Mouse (Mus musculus) neutrophil, adult 59 days (primary cell): ENCODE results near the gene Josd1. TPM values are rescaled to one million over a fixed set of nuclear protein-coding genes. Genes with fewer than 3 reads are reported as not detected.

Source experiments
- total RNA-seq, 2 experiments: library from RNA; stranded (reverse); gene quantifications; 1 replicate in 1 of 2; 2 replicates in 1 of 2; pipeline ENCODE4 v1.2.4; 2023

The Josd1 gene
- 10 to 100 TPM; 22.1 to 25.7 TPM for total RNA-seq

GRCm38 (mm10) chr15:79687646-79688267, at the start of gene Josd1:
Gene Josd1, minus strand, starts transcription at chr15:79687919.

GRCm38 (mm10) chr15:79690426-79691022, 2.8 kb upstream of the Josd1 start, which contains the start of gene Gtpbp1:
Gene Gtpbp1, plus strand, starts transcription at chr15:79690845.

GRCm38 (mm10) chr15:79670249-79670971, 17.3 kb downstream of the Josd1 start, which contains the start of gene Tomm22:
Gene Tomm22, plus strand, starts transcription at chr15:79670861.

GRCm38 (mm10) chr15:79658531-79659375, 29.0 kb downstream of the Josd1 start, which contains the start of the genes Fam227a and Cby1:
Gene Fam227a, minus strand, starts transcription at chr15:79658956.
Gene Cby1, plus strand, starts transcription at chr15:79659199.

Other genes starting within 250 kb of the Josd1 start
- gene Csnk1e, start 232.4 kb downstream of the Josd1 start, total RNA-seq, result 100 to 1,000 TPM; 101 to 115 TPM
- gene Kcnj4, start 182.7 kb downstream of the Josd1 start, total RNA-seq, result not detected
- not detected for gene Kdelr3, start 171.5 kb downstream of the Josd1 start, total RNA-seq
- 100 to 1,000 TPM; 173 to 204 TPM for gene Ddx17, start 141.2 kb downstream of the Josd1 start, total RNA-seq
- gene Dmc1, start 82.8 kb downstream of the Josd1 start, total RNA-seq, result 1 to 10 TPM; 1.3 to 3.7 TPM
- gene Fam227a, start 29.0 kb downstream of the Josd1 start, total RNA-seq, result 1 to 10 TPM; 3.1 TPM
- 10 to 100 TPM; 24.0 to 24.6 TPM for gene Cby1, start 28.7 kb downstream of the Josd1 start, total RNA-seq
- 100 to 1,000 TPM; 101 to 111 TPM for gene Tomm22, start 17.1 kb downstream of the Josd1 start, total RNA-seq
- gene Gtpbp1, start 2.9 kb upstream of the Josd1 start, total RNA-seq, result 100 to 1,000 TPM in 1 of 2 experiments, 10 to 100 TPM in 1; 98.1 to 101 TPM
- gene Sun2, start 54.6 kb upstream of the Josd1 start, total RNA-seq, result 100 to 1,000 TPM; 557 to 606 TPM
- gene Dnal4, start 89.9 kb upstream of the Josd1 start, total RNA-seq, result 10 to 100 TPM in 1 of 2 experiments, 1 to 10 TPM in 1; 9.4 to 10.9 TPM
- under 1 TPM; 0.07 to 0.44 TPM for gene Nptxr, start 116.8 kb upstream of the Josd1 start, total RNA-seq
- gene Npcd, start 146.3 kb upstream of the Josd1 start, total RNA-seq, result not detected
- gene Cbx6, start 146.8 kb upstream of the Josd1 start, total RNA-seq, result 1 to 10 TPM; 5.0 to 6.3 TPM
- 10 to 100 TPM; 57.3 to 57.8 TPM for gene Apobec3, start 203.7 kb upstream of the Josd1 start, total RNA-seq